Mouse (Mus musculus): Measurements from ENCODE around the gene Gm10282. TPM values are rescaled to one million over a fixed set of nuclear protein-coding genes. Genes with fewer than 3 reads are reported as not detected.

The Gm10282 gene
- total and polyA plus RNA-seq, 3 experiments = 11.7 to 133 TPM; not detected in 1

DNA sequence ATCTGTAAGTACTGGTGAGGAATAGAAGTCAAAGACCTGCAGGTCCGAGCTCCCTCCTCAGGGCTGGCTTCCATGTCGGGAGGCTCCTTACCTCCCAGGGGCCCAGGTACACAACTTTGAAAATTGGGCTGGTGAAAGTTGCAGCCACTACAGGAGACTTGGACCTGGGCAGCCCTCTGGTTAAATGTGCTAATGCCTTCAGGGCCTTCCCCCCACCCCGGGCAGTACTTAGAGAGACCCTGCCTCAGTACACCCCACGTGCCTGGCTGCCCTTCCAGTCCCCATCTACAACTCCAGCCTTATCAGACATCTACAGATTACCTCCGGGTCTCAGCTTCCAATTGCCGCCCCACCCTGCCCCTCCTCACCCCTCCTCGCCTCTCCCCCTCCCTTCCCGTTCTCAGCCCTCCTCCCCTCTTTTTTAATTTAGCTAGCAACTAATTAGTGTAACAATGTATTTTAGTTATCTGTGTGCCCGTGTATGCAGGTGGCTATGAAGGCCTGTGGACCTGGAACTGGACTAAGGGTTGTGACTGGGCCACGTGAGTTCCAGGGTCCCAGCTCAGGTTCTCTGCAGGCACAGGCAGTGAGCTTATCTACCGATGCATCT is 33.9 kb downstream of the Gm10282 start:
- Histone ChIP-seq H3K27ac (ENCODE audit: control insufficient read depth, low read depth, low read length) (no peak overlapping the region), H3K36me3 (ENCODE audit: control insufficient read depth in 1 of 2, insufficient read depth in 2 of 2, low read length in 2 of 2) (peaks cover 0 to 20% of the 10 kb centered on the region in 2 experiments; a peak in 2 of 4 replicates), H3K4me1 (ENCODE audit: control insufficient read depth in 1 of 2, insufficient read depth in 2 of 2, low read length in 2 of 2) (peaks cover 0 to 33% of the 10 kb centered on the region in 2 experiments; a peak in 2 of 4 replicates), H3K79me2 (ENCODE audit: control insufficient read depth, insufficient read depth, low read length, poor library complexity) (no peaks in the 10 kb centered on the region), H3K9me3 (replicated peaks; ENCODE audit: insufficient read depth, low read length) (no peaks in the 10 kb centered on the region), H3K27me3 (ENCODE audit: control insufficient read depth in 1 of 2, insufficient read depth in 2 of 2, low read length in 2 of 2) (no peaks in the 10 kb centered on the region), H3K9ac (ENCODE audit: control insufficient read depth, low read depth, low read length, poor library complexity, severe bottlenecking) (no peak overlapping the region), H3K4me3 (ENCODE audit: control insufficient read depth in 1 of 2, insufficient read depth in 1 of 2, low read depth in 2 of 2, low read length in 2 of 2) (no peak overlapping the region)
- no peak for TF ChIP-seq CTCF (IDR thresholded peaks at IDR 0.05 in 2 of 3, conservative IDR thresholded peaks at IDR 0.05 in 1 of 3; ENCODE audit: control insufficient read depth in 1 of 3, insufficient read depth in 1 of 3, low read depth in 2 of 3, low read length in 3 of 3, poor library complexity in 1 of 3, severe bottlenecking in 1 of 3)
- no peak for TF ChIP-seq TCF12 (IDR thresholded peaks at IDR 0.05; ENCODE audit: low read depth, low read length)
- no peak for TF ChIP-seq RCOR1 (IDR thresholded peaks at IDR 0.05; ENCODE audit: low read depth, low read length)
- no peak for TF ChIP-seq SMC3 (IDR thresholded peaks at IDR 0.05; ENCODE audit: low read depth, low read length)
- TF ChIP-seq MAZ (IDR thresholded peaks at IDR 0.05; ENCODE audit: low read depth, low read length) = no peak; the same call in 1 of the 2 replicates
- no peak for TF ChIP-seq TBP (IDR thresholded peaks at IDR 0.05; ENCODE audit: low read depth, low read length)
- TF ChIP-seq ZMIZ1 (IDR thresholded peaks at IDR 0.05; ENCODE audit: low read depth, low read length) = no peak
- no peak for DNase-seq (ENCODE audit: low read depth, low spot score)

- H3K4me3 ChIP-seq (ENCODE audit: control insufficient read depth in 1 of 2, insufficient read depth in 1 of 2, low read depth in 2 of 2, low read length in 2 of 2) = no peak overlapping the region
- no peaks in the 10 kb centered on the region for H3K9me3 ChIP-seq (replicated peaks; ENCODE audit: insufficient read depth, low read length)
- peaks cover 0 to 20% of the 10 kb centered on the region in 2 experiments; a peak in 2 of 4 replicates for H3K36me3 ChIP-seq (ENCODE audit: control insufficient read depth in 1 of 2, insufficient read depth in 2 of 2, low read length in 2 of 2)
- DNase-seq (ENCODE audit: low read depth, low spot score) = no peak
- H3K27ac ChIP-seq (ENCODE audit: control insufficient read depth, low read depth, low read length) = no peak overlapping the region
- H3K9ac ChIP-seq (ENCODE audit: control insufficient read depth, low read depth, low read length, poor library complexity, severe bottlenecking) = no peak overlapping the region
- H3K27me3 ChIP-seq (ENCODE audit: control insufficient read depth in 1 of 2, insufficient read depth in 2 of 2, low read length in 2 of 2) = no peaks in the 10 kb centered on the region
- H3K4me1 ChIP-seq (ENCODE audit: control insufficient read depth in 1 of 2, insufficient read depth in 2 of 2, low read length in 2 of 2) = peaks cover 0 to 33% of the 10 kb centered on the region in 2 experiments; a peak in 2 of 4 replicates
- TF ChIP-seq ELF1 (IDR thresholded peaks at IDR 0.05; ENCODE audit: low read depth, low read length) (no peak), CHD1 (IDR thresholded peaks at IDR 0.05; ENCODE audit: low read depth, low read length) (no peak), NRF1 (IDR thresholded peaks at IDR 0.05; ENCODE audit: insufficient read depth, low read depth, low read length, poor library complexity, severe bottlenecking) (no peak), SMC3 (IDR thresholded peaks at IDR 0.05; ENCODE audit: low read depth, low read length) (no peak), EP300 (IDR thresholded peaks at IDR 0.05; ENCODE audit: low read depth in 1 of 2, low read length in 2 of 2) (no peak), E2F4 (IDR thresholded peaks at IDR 0.05; ENCODE audit: borderline replicate concordance, low read depth, low read length) (no peak), CTCF (IDR thresholded peaks at IDR 0.05 in 2 of 3, conservative IDR thresholded peaks at IDR 0.05 in 1 of 3; ENCODE audit: control insufficient read depth in 1 of 3, insufficient read depth in 1 of 3, low read depth in 2 of 3, low read length in 3 of 3, poor library complexity in 1 of 3, severe bottlenecking in 1 of 3) (no peak), MEF2A (IDR thresholded peaks at IDR 0.05; ENCODE audit: extremely low read depth, insufficient replicate concordance, low read depth, low read length, poor library complexity, severe bottlenecking) (no peak), HCFC1 (IDR thresholded peaks at IDR 0.05; ENCODE audit: low read depth, low read length) (no peak), MAX (IDR thresholded peaks at IDR 0.05; ENCODE audit: low read length) (no peak), UBTF (IDR thresholded peaks at IDR 0.05; ENCODE audit: borderline replicate concordance, insufficient read depth, low read depth, low read length) (no peak), SIN3A (IDR thresholded peaks at IDR 0.05; ENCODE audit: low read length) (no peak), USF1 (IDR thresholded peaks at IDR 0.05; ENCODE audit: low read depth, low read length) (no peak), ZNF384 (IDR thresholded peaks at IDR 0.05; ENCODE audit: low read depth, low read length) (no peak), JUND (IDR thresholded peaks at IDR 0.05; ENCODE audit: low read depth, low read length) (no peak), GABPA (IDR thresholded peaks at IDR 0.05; ENCODE audit: low read depth, low read length) (no peak), MAFK (IDR thresholded peaks at IDR 0.05; ENCODE audit: borderline replicate concordance, low read depth, low read length) (no peak), GATA1 (IDR thresholded peaks at IDR 0.05; ENCODE audit: low read depth, low read length) (no peak), TCF12 (IDR thresholded peaks at IDR 0.05; ENCODE audit: low read depth, low read length) (no peak)
- H3K79me2 ChIP-seq (ENCODE audit: control insufficient read depth, insufficient read depth, low read length, poor library complexity) = no peaks in the 10 kb centered on the region
These were observed 34.5 kb downstream of the Gm10282 start for GRCm38 (mm10) chr8:72270606-72271005.
